Mouse (Mus musculus): ENCODE data around the gene Kdf1. TPM values are rescaled to one million over a fixed set of nuclear protein-coding genes. Genes with fewer than 3 reads are reported as not detected.

Gene Kdf1
- total RNA-seq, 2 experiments from 2014 or later = not detected

- ATAC-seq (replicated peaks; ENCODE audit: low FRiP score, poor library complexity, severe bottlenecking) = no peak
Measured at GRCm38 (mm10) chr4:133552029-133552428, 33.3 kb downstream of the Kdf1 start.

GRCm38 (mm10) chr4:133552768-133553447 is 34.1 kb downstream of the Kdf1 start, which contains the start of gene Nr0b2:
TSS of gene Nr0b2 (plus strand) at chr4:133553376.
- no peak for ATAC-seq (replicated peaks; ENCODE audit: low FRiP score, poor library complexity, severe bottlenecking)

- no peak for ATAC-seq (replicated peaks; ENCODE audit: low FRiP score, poor library complexity, severe bottlenecking)
Measured at GRCm38 (mm10) chr4:133553448-133554330, 34.9 kb downstream of the Kdf1 start.

GRCm38 (mm10) chr4:133557041-133557717 is 38.4 kb downstream of the Kdf1 start:
- no peak for ATAC-seq (replicated peaks; ENCODE audit: low FRiP score, poor library complexity, severe bottlenecking)

- no peak for ATAC-seq (replicated peaks; ENCODE audit: low FRiP score, poor library complexity, severe bottlenecking)
Measured at GRCm38 (mm10) chr4:133559846-133560245, 41.1 kb downstream of the Kdf1 start.

- no peak for ATAC-seq (replicated peaks; ENCODE audit: low FRiP score, poor library complexity, severe bottlenecking)
Measured at GRCm38 (mm10) chr4:133561622-133562021, 42.9 kb downstream of the Kdf1 start.

- no peak for ATAC-seq (replicated peaks; ENCODE audit: low FRiP score, poor library complexity, severe bottlenecking)
Measured at GRCm38 (mm10) chr4:133563123-133563571, 44.4 kb downstream of the Kdf1 start.

- no peak for ATAC-seq (replicated peaks; ENCODE audit: low FRiP score, poor library complexity, severe bottlenecking)
Measured at GRCm38 (mm10) chr4:133567251-133567650, 48.5 kb downstream of the Kdf1 start.

GRCm38 (mm10) chr4:133569291-133570065 is 50.7 kb downstream of the Kdf1 start:
- no peak for ATAC-seq (replicated peaks; ENCODE audit: low FRiP score, poor library complexity, severe bottlenecking)

- no peak for ATAC-seq (replicated peaks; ENCODE audit: low FRiP score, poor library complexity, severe bottlenecking)
Measured at GRCm38 (mm10) chr4:133570066-133570466, 51.3 kb downstream of the Kdf1 start.

GRCm38 (mm10) chr4:133574070-133574842 is 55.5 kb downstream of the Kdf1 start, which contains the start of gene Gpatch3:
TSS of gene Gpatch3 (plus strand) at chr4:133574745.
- ATAC-seq (replicated peaks; ENCODE audit: low FRiP score, poor library complexity, severe bottlenecking) = peak; percentile 99

GRCm38 (mm10) chr4:133574843-133575202 is 56.1 kb downstream of the Kdf1 start:
- ATAC-seq (replicated peaks; ENCODE audit: low FRiP score, poor library complexity, severe bottlenecking) = no peak

GRCm38 (mm10) chr4:133577983-133578382 is 59.2 kb downstream of the Kdf1 start:
- ATAC-seq (replicated peaks; ENCODE audit: low FRiP score, poor library complexity, severe bottlenecking) = no peak

Other genes starting within 250 kb of the Kdf1 start
- 9.8 and 22.3 TPM in 2 replicates for gene Tmem222, start 241.2 kb upstream of the Kdf1 start, total RNA-seq (2015; ENCODE audit: low replicate concordance)
- gene Tmem222, start 241.2 kb upstream of the Kdf1 start, total RNA-seq (2017; ENCODE audit: low replicate concordance) = 1.5 and 6.7 TPM in 2 replicates
- gene Wdtc1, start 165.5 kb upstream of the Kdf1 start, total RNA-seq (2015; ENCODE audit: low replicate concordance) = 8.6 and 9.6 TPM in 2 replicates
- 8.4 and 18.3 TPM in 2 replicates for gene Wdtc1, start 165.5 kb upstream of the Kdf1 start, total RNA-seq (2017; ENCODE audit: low replicate concordance)
- 6.5 and 9.8 TPM in 2 replicates for gene Slc9a1, start 149.3 kb upstream of the Kdf1 start, total RNA-seq (2015; ENCODE audit: low replicate concordance)
- 5.9 and 8.3 TPM in 2 replicates for gene Slc9a1, start 149.3 kb upstream of the Kdf1 start, total RNA-seq (2017; ENCODE audit: low replicate concordance)
- gene Tent5b, start 38.8 kb upstream of the Kdf1 start, total RNA-seq (2015; ENCODE audit: low replicate concordance) = not detected in 2 replicates
- gene Tent5b, start 38.8 kb upstream of the Kdf1 start, total RNA-seq (2017; ENCODE audit: low replicate concordance) = not detected in 2 replicates
- gene Trnp1, start 20.4 kb upstream of the Kdf1 start, total RNA-seq (2015; ENCODE audit: low replicate concordance) = not detected in 2 replicates
- not detected in 2 replicates for gene Trnp1, start 20.4 kb upstream of the Kdf1 start, total RNA-seq (2017; ENCODE audit: low replicate concordance)
- 31.5 and 51.8 TPM in 2 replicates for gene Nudc, start 27.0 kb downstream of the Kdf1 start, total RNA-seq (2015; ENCODE audit: low replicate concordance)
- 35.4 and 80.4 TPM in 2 replicates for gene Nudc, start 27.0 kb downstream of the Kdf1 start, total RNA-seq (2017; ENCODE audit: low replicate concordance)
- not detected in 2 replicates for gene Nr0b2, start 34.4 kb downstream of the Kdf1 start, total RNA-seq (2015; ENCODE audit: low replicate concordance)
- gene Nr0b2, start 34.4 kb downstream of the Kdf1 start, total RNA-seq (2017; ENCODE audit: low replicate concordance) = not detected in 2 replicates
- gene Gpatch3, start 55.8 kb downstream of the Kdf1 start, total RNA-seq (2015; ENCODE audit: low replicate concordance) = 0.84 TPM in 1 of 2 replicates, not detected in the other
- gene Gpatch3, start 55.8 kb downstream of the Kdf1 start, total RNA-seq (2017; ENCODE audit: low replicate concordance) = 9.7 and 26.5 TPM in 2 replicates
- 1.7 and 3.1 TPM in 2 replicates for gene Gpn2, start 65.4 kb downstream of the Kdf1 start, total RNA-seq (2015; ENCODE audit: low replicate concordance)
- gene Gpn2, start 65.4 kb downstream of the Kdf1 start, total RNA-seq (2017; ENCODE audit: low replicate concordance) = 1.3 and 11.2 TPM in 2 replicates
- 0.84 TPM in 1 of 2 replicates, not detected in the other for gene Sfn, start 83.2 kb downstream of the Kdf1 start, total RNA-seq (2015; ENCODE audit: low replicate concordance)
- 0.28 and 1.5 TPM in 2 replicates for gene Sfn, start 83.2 kb downstream of the Kdf1 start, total RNA-seq (2017; ENCODE audit: low replicate concordance)
- 4.4 and 8.8 TPM in 2 replicates for gene Zdhhc18, start 131.2 kb downstream of the Kdf1 start, total RNA-seq (2015; ENCODE audit: low replicate concordance)
- 3.8 and 8.8 TPM in 2 replicates for gene Zdhhc18, start 131.2 kb downstream of the Kdf1 start, total RNA-seq (2017; ENCODE audit: low replicate concordance)
- gene Pigv, start 153.7 kb downstream of the Kdf1 start, total RNA-seq (2015; ENCODE audit: low replicate concordance) = 0.84 and 8.1 TPM in 2 replicates
- 1.1 and 1.7 TPM in 2 replicates for gene Pigv, start 153.7 kb downstream of the Kdf1 start, total RNA-seq (2017; ENCODE audit: low replicate concordance)
- gene Arid1a, start 237.8 kb downstream of the Kdf1 start, total RNA-seq (2015; ENCODE audit: low replicate concordance) = 31.1 and 41.2 TPM in 2 replicates
- gene Arid1a, start 237.8 kb downstream of the Kdf1 start, total RNA-seq (2017; ENCODE audit: low replicate concordance) = 21.9 and 27.2 TPM in 2 replicates